Mouse (Mus musculus) megakaryocyte, embryonic 14.5 days (primary cell): Measurements from ENCODE around the gene Scube1.

Experiments used
- FLI1 ChIP-seq: IDR thresholded peaks from 2 replicates; pipeline ENCODE4 v1.6.1; 2012; ENCODE audit warnings: low read length, inconsistent platforms, mixed read lengths
- GATA1 ChIP-seq: IDR thresholded peaks from 3 replicates; pipeline ENCODE4 v1.6.1; 2012; ENCODE audit warnings: mixed read lengths, low read length, inconsistent platforms, borderline replicate concordance

GRCm38 (mm10) chr15:83678606-83679005 lies 46.2 kb downstream of the Scube1 start:
- TF ChIP-seq GATA1 (no peak), FLI1 (no peak)
